Mouse (Mus musculus) kidney, embryonic 15.5 days (tissue): ENCODE results near the gene Zfp148. TPM values are rescaled to one million over a fixed set of nuclear protein-coding genes. Genes with fewer than 3 reads are reported as not detected.

Source experiments
- ATAC-seq: fragments of 200-750 bp; cut with Nextera tagmentation; replicated peaks from 2 replicates; pipeline ENCODE4 v1.8.0; 2017; ENCODE audit warnings: moderate TSS enrichment; ENCODE audit not compliant: low FRiP score
- H3K27ac ChIP-seq: fragments of 300-500 bp; sonication (generic); 2 replicates; pipeline ENCODE4 v1.5.1; 2015; ENCODE audit warnings: mild to moderate bottlenecking, inconsistent platforms
- H3K27me3 ChIP-seq: fragments of 300-500 bp; sonication (generic); 2 replicates; pipeline ENCODE4 v1.6.1; 2015; ENCODE audit warnings: inconsistent platforms
- H3K36me3 ChIP-seq: fragments of 300-500 bp; sonication (generic); 2 replicates; pipeline ENCODE4 v1.6.1; 2015; ENCODE audit warnings: inconsistent platforms
- H3K4me1 ChIP-seq: fragments of 300-500 bp; sonication (generic); 2 replicates; pipeline ENCODE4 v1.6.1; 2015; ENCODE audit warnings: inconsistent platforms
- H3K4me2 ChIP-seq: fragments of 300-500 bp; sonication (generic); 2 replicates; pipeline ENCODE4 v1.6.1; 2015; ENCODE audit warnings: moderate library complexity, mild to moderate bottlenecking, inconsistent platforms
- H3K4me3 ChIP-seq: fragments of 300-500 bp; sonication (generic); replicated peaks from 2 replicates; pipeline ENCODE4 v1.5.1; 2015; ENCODE audit warnings: mild to moderate bottlenecking, inconsistent platforms
- H3K9ac ChIP-seq: fragments of 300-500 bp; sonication (generic); 2 replicates; pipeline ENCODE4 v1.6.1; 2015; ENCODE audit warnings: mild to moderate bottlenecking, inconsistent platforms
- H3K9me3 ChIP-seq: fragments of 300-500 bp; sonication (generic); replicated peaks from 2 replicates; pipeline ENCODE4 v1.6.1; 2016; ENCODE audit warnings: inconsistent platforms
- WGBS: fragments of 180-500 bp; shearing (Covaris S2); methylation state at CpG from one replicate; pipeline ENCODE4 v1.1.7; 2015; ENCODE audit warnings: mixed read lengths; 5-methylcytosine and 5-hydroxymethylcytosine counted together
- polyA plus RNA-seq: library from polyadenylated mRNA; unstranded; fragments of >200 nt; fragmentation: Nextera tagmentation; extraction: Ambion mirVana; gene quantifications from 2 replicates; pipeline ENCODE4 v1.2.1, GENCODE M21; 2015

The Zfp148 gene
- polyA plus RNA-seq, 1 experiment from 2014 or later: 57.7 TPM

GRCm38 (mm10) chr16:33347134-33347533, 33.5 kb upstream of the Zfp148 start:
- H3K27ac ChIP-seq: 0 out of 2 replicates have a peak overlapping the region, but pooled peaks have one; percentile 37
- H3K9me3 ChIP-seq: no peaks in the 10 kb centered on the region
- ATAC-seq: no peak
- no peaks in the 10 kb centered on the region for H3K27me3 ChIP-seq
- H3K4me3 ChIP-seq: no peak overlapping the region
- H3K9ac ChIP-seq: no peak overlapping the region
- WGBS: 50% methylated on average over 5 of the region's 5 CpGs
- peaks cover 14% of the 10 kb centered on the region for H3K4me1 ChIP-seq
- no peaks in the 10 kb centered on the region for H3K36me3 ChIP-seq
- H3K4me2 ChIP-seq: no peak overlapping the region

- no peak overlapping the region for H3K27ac ChIP-seq
- H3K4me1 ChIP-seq: 0 out of 2 replicates have a peak, but pooled peaks cover 4% of the 10 kb centered on the region
- 62% methylated on average over 6 of the region's 6 CpGs for WGBS
- H3K4me3 ChIP-seq: no peak overlapping the region
- H3K9me3 ChIP-seq: no peaks in the 10 kb centered on the region
- H3K27me3 ChIP-seq: no peaks in the 10 kb centered on the region
- H3K4me2 ChIP-seq: no peak overlapping the region
- no peak overlapping the region for H3K9ac ChIP-seq
- no peaks in the 10 kb centered on the region for H3K36me3 ChIP-seq
- no peak for ATAC-seq
These were observed 22.8 kb upstream of the Zfp148 start for GRCm38 (mm10) chr16:33357805-33358204.

GRCm38 (mm10) chr16:33365772-33366171, 14.9 kb upstream of the Zfp148 start:
- H3K36me3 ChIP-seq: no peaks in the 10 kb centered on the region
- ATAC-seq: no peak
- 87% methylated on average over 6 of the region's 6 CpGs for WGBS
- H3K27ac ChIP-seq: no peak overlapping the region
- no peak overlapping the region for H3K4me2 ChIP-seq
- no peaks in the 10 kb centered on the region for H3K27me3 ChIP-seq
- H3K4me1 ChIP-seq: no peaks in the 10 kb centered on the region
- H3K9ac ChIP-seq: no peak overlapping the region
- no peak overlapping the region for H3K4me3 ChIP-seq
- no peaks in the 10 kb centered on the region for H3K9me3 ChIP-seq

GRCm38 (mm10) chr16:33368632-33369031, 12.0 kb upstream of the Zfp148 start:
- no peaks in the 10 kb centered on the region for H3K9me3 ChIP-seq
- H3K9ac ChIP-seq: no peak overlapping the region
- H3K4me1 ChIP-seq: no peaks in the 10 kb centered on the region
- H3K27ac ChIP-seq: no peak overlapping the region
- H3K27me3 ChIP-seq: no peaks in the 10 kb centered on the region
- no peak for ATAC-seq
- no peak overlapping the region for H3K4me3 ChIP-seq
- H3K4me2 ChIP-seq: no peak overlapping the region
- no peaks in the 10 kb centered on the region for H3K36me3 ChIP-seq
- WGBS: 67% methylated on average over 3 of the region's 3 CpGs

- WGBS: 38% methylated on average over 6 of the region's 6 CpGs
- no peaks in the 10 kb centered on the region for H3K27me3 ChIP-seq
- ATAC-seq: no peak
These were observed 9.8 kb upstream of the Zfp148 start for GRCm38 (mm10) chr16:33370836-33371235.

GRCm38 (mm10) chr16:33372611-33373010, 8.0 kb upstream of the Zfp148 start:
- ATAC-seq: no peak
- WGBS: 74% methylated on average over 5 of the region's 5 CpGs
- H3K27me3 ChIP-seq: no peaks in the 10 kb centered on the region
- H3K4me2 ChIP-seq: no peak overlapping the region
- H3K36me3 ChIP-seq: no peaks in the 10 kb centered on the region
- H3K4me1 ChIP-seq: no peaks in the 10 kb centered on the region
- no peaks in the 10 kb centered on the region for H3K9me3 ChIP-seq
- no peak overlapping the region for H3K27ac ChIP-seq
- H3K9ac ChIP-seq: no peak overlapping the region
- H3K4me3 ChIP-seq: no peak overlapping the region

More at GRCm38 (mm10) chr16:33370836-33371235, 9.8 kb upstream of the Zfp148 start:
- Histone ChIP-seq H3K9me3 (no peaks in the 10 kb centered on the region), H3K4me2 (no peak overlapping the region), H3K36me3 (no peaks in the 10 kb centered on the region), H3K4me3 (no peak overlapping the region), H3K27ac (no peak overlapping the region), H3K9ac (no peak overlapping the region), H3K4me1 (no peaks in the 10 kb centered on the region)

GRCm38 (mm10) chr16:33373326-33373725, 7.3 kb upstream of the Zfp148 start:
- no peak for ATAC-seq
- 92% methylated on average over 2 of the region's 2 CpGs for WGBS
- Histone ChIP-seq H3K27ac (no peak overlapping the region), H3K9me3 (no peaks in the 10 kb centered on the region), H3K36me3 (no peaks in the 10 kb centered on the region), H3K4me3 (no peak overlapping the region), H3K9ac (no peak overlapping the region), H3K27me3 (no peaks in the 10 kb centered on the region), H3K4me2 (no peak overlapping the region), H3K4me1 (no peaks in the 10 kb centered on the region)

- Histone ChIP-seq H3K27me3 (no peaks in the 10 kb centered on the region), H3K4me3 (no peak overlapping the region), H3K4me2 (no peak overlapping the region), H3K9ac (no peak overlapping the region), H3K27ac (no peak overlapping the region), H3K36me3 (no peaks in the 10 kb centered on the region), H3K4me1 (peaks cover 15% of the 10 kb centered on the region), H3K9me3 (no peaks in the 10 kb centered on the region)
- no peak for ATAC-seq
- 76% methylated on average over 5 of the region's 5 CpGs for WGBS
These were observed 4.4 kb upstream of the Zfp148 start for GRCm38 (mm10) chr16:33376266-33376665.

- ATAC-seq: no peak
- Histone ChIP-seq H3K4me2 (peak overlapping the region; percentile 81), H3K9ac (peak overlapping the region; percentile 96), H3K27me3 (no peaks in the 10 kb centered on the region), H3K4me1 (peaks cover 29% of the 10 kb centered on the region), H3K4me3 (peak overlapping the region; percentile 95), H3K36me3 (no peaks in the 10 kb centered on the region), H3K9me3 (no peaks in the 10 kb centered on the region), H3K27ac (peak overlapping the region; percentile 95)
- WGBS: 56% methylated on average over 6 of the region's 6 CpGs
These were observed 1.3 kb upstream of the Zfp148 start for GRCm38 (mm10) chr16:33379219-33379943.

GRCm38 (mm10) chr16:33380882-33381613, 412 bp downstream of the Zfp148 start:
- Histone ChIP-seq H3K36me3 (no peaks in the 10 kb centered on the region), H3K9ac (peak overlapping the region; percentile 96), H3K4me2 (peak overlapping the region; percentile 81), H3K4me3 (peak overlapping the region; percentile 95), H3K9me3 (no peaks in the 10 kb centered on the region), H3K27ac (peak overlapping the region; percentile 95), H3K4me1 (peaks cover 29% of the 10 kb centered on the region), H3K27me3 (no peaks in the 10 kb centered on the region)
- peak; percentile 83 for ATAC-seq
- WGBS: 1% methylated on average over 54 of the region's 80 CpGs

GRCm38 (mm10) chr16:33381614-33382245, 1.1 kb downstream of the Zfp148 start:
- no peak for ATAC-seq
- Histone ChIP-seq H3K9ac (peak overlapping the region; percentile 96), H3K9me3 (no peaks in the 10 kb centered on the region), H3K36me3 (no peaks in the 10 kb centered on the region), H3K27me3 (no peaks in the 10 kb centered on the region), H3K4me2 (peak overlapping the region; percentile 81), H3K4me3 (peak overlapping the region; percentile 95), H3K27ac (peak overlapping the region; percentile 95), H3K4me1 (peaks cover 29% of the 10 kb centered on the region)
- 2% methylated on average over 18 of the region's 18 CpGs for WGBS

- Histone ChIP-seq H3K4me2 (peak overlapping the region; percentile 81), H3K27ac (peak overlapping the region; percentile 95; the same call in 1 of the 2 replicates), H3K9ac (peak overlapping the region; percentile 96), H3K4me1 (peaks cover 29% of the 10 kb centered on the region), H3K9me3 (no peaks in the 10 kb centered on the region), H3K4me3 (peak overlapping the region; percentile 95), H3K27me3 (no peaks in the 10 kb centered on the region), H3K36me3 (no peaks in the 10 kb centered on the region)
- no peak for ATAC-seq
- 25% methylated on average over 4 of the region's 4 CpGs for WGBS
These were observed 1.7 kb downstream of the Zfp148 start for GRCm38 (mm10) chr16:33382341-33382740.
